Mouse (Mus musculus) embryo, embryonic 10 days (tissue): ENCODE data around the gene Gpr176.

Experiments used
- DNase-seq: peaks from one replicate; pipeline ENCODE4 v3.0.0-alpha.2; 2015; ENCODE audit warnings: low spot score

The Gpr176 gene

GRCm38 (mm10) chr2:118235614-118236013, 137.6 kb downstream of the Gpr176 start:
- no peak for DNase-seq

DNA sequence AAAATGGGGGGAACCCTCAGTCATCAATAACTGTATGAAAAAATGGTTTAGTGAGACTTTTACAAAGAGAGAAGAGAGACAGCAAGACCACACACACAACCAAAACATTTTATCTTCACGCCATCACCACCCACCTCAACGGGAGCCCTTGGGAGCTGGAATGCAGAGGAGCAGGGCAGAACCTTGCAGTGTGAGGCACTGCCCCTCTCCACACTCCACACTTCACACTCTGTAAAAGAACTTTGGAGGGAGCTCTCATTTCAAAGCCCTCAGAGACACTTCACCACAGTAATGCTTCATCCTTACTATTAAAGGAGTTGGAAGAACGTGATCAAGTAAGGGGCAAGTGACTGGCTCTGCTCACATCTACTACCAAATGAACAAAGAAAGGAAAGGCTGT, 142.7 kb downstream of the Gpr176 start:
- no peak for DNase-seq

DNA sequence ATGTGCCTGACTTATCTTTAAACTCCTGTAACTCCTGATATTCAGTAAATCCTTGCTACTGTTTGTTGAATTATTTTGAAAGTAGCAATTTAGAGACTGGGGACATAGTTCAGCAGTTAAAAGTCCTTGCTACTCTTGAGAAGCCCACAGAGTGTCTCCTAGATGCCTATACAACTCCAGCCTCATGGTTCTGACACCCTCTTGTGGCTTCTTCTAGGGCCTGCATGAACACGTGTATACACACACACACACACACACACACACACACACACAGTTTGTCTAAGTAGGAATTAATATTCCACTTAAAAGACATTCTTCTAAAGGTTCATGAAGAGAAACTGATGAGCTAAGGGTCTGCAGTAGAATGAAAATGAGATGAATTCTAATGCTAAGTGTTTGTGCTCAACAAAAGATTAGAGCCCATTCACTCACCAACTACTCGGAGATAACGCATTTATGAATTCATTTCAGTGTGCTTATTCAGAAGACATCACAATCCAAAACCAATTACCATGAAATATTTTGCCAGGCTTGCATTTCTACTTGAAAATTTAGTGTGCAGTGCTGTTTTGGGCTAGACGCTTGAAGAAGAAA, 144.6 kb downstream of the Gpr176 start:
- DNase-seq = no peak
